Mouse (Mus musculus): ENCODE measurements around the gene Zcchc7.
"Not testable (repeated sequence)": the region's sequence is repeated elsewhere in the genome, so short reads cannot be mapped to it uniquely, and the experiment has no call there.

Zcchc7 gene

GRCm38 (mm10) chr4:44757131-44757530 is 1.5 kb downstream of the Zcchc7 start:
- DNase-seq (ENCODE audit: low read depth, low spot score), result not testable (repeated sequence)

GRCm38 (mm10) chr4:44774890-44775289 is 19.2 kb downstream of the Zcchc7 start:
- no peak for DNase-seq (ENCODE audit: low read depth, low spot score)

GRCm38 (mm10) chr4:44776651-44777050 is 21.0 kb downstream of the Zcchc7 start:
- DNase-seq (ENCODE audit: low read depth, low spot score), result peak; percentile 18

GRCm38 (mm10) chr4:44777101-44777500 is 21.4 kb downstream of the Zcchc7 start:
- no peak for DNase-seq (ENCODE audit: low read depth, low spot score)

GRCm38 (mm10) chr4:44777711-44778110 is 22.0 kb downstream of the Zcchc7 start:
- DNase-seq (ENCODE audit: low read depth, low spot score), result no peak

GRCm38 (mm10) chr4:44778316-44778715 is 22.6 kb downstream of the Zcchc7 start:
- DNase-seq (ENCODE audit: low read depth, low spot score), result no peak

- peak; percentile 9 for DNase-seq (ENCODE audit: low read depth, low spot score)
These were observed 24.9 kb downstream of the Zcchc7 start for GRCm38 (mm10) chr4:44780462-44781157.

- DNase-seq (ENCODE audit: low read depth, low spot score), result no peak
These were observed 25.8 kb downstream of the Zcchc7 start for GRCm38 (mm10) chr4:44781494-44781893.

GRCm38 (mm10) chr4:44783566-44784292 is 28.1 kb downstream of the Zcchc7 start:
- DNase-seq (ENCODE audit: low read depth, low spot score), result no peak

GRCm38 (mm10) chr4:44812855-44813254 is 57.2 kb downstream of the Zcchc7 start:
- no peak for DNase-seq (ENCODE audit: low read depth, low spot score)

- no peak for DNase-seq (ENCODE audit: low read depth, low spot score)
These were observed 58.1 kb downstream of the Zcchc7 start for GRCm38 (mm10) chr4:44813770-44814169.

- no peak for DNase-seq (ENCODE audit: low read depth, low spot score)
These were observed 60.9 kb downstream of the Zcchc7 start for GRCm38 (mm10) chr4:44816584-44816983.

GRCm38 (mm10) chr4:44830609-44831008 is 74.9 kb downstream of the Zcchc7 start:
- DNase-seq (ENCODE audit: low read depth, low spot score), result no peak

- peak; percentile 51 for DNase-seq (ENCODE audit: low read depth, low spot score)
These were observed 96.2 kb downstream of the Zcchc7 start for GRCm38 (mm10) chr4:44851835-44852251.

- no peak for DNase-seq (ENCODE audit: low read depth, low spot score)
These were observed 115.9 kb downstream of the Zcchc7 start for GRCm38 (mm10) chr4:44871591-44871990.

GRCm38 (mm10) chr4:44872048-44872447 is 116.4 kb downstream of the Zcchc7 start:
- no peak for DNase-seq (ENCODE audit: low read depth, low spot score)

- no peak for DNase-seq (ENCODE audit: low read depth, low spot score)
These were observed 124.5 kb downstream of the Zcchc7 start for GRCm38 (mm10) chr4:44880065-44880623.

GRCm38 (mm10) chr4:44886143-44886542 is 130.5 kb downstream of the Zcchc7 start:
- DNase-seq (ENCODE audit: low read depth, low spot score), result no peak

- DNase-seq (ENCODE audit: low read depth, low spot score), result no peak
These were observed 135.7 kb downstream of the Zcchc7 start for GRCm38 (mm10) chr4:44891344-44891743.

GRCm38 (mm10) chr4:44905651-44906271 is 150.1 kb downstream of the Zcchc7 start:
- DNase-seq (ENCODE audit: low read depth, low spot score), result peak; percentile 55

GRCm38 (mm10) chr4:44906399-44906798 is 150.7 kb downstream of the Zcchc7 start:
- DNase-seq (ENCODE audit: low read depth, low spot score), result no peak

GRCm38 (mm10) chr4:44910065-44910464 is 154.4 kb downstream of the Zcchc7 start:
- no peak for DNase-seq (ENCODE audit: low read depth, low spot score)

Data from ZHBTc4 (cell line).